Mouse (Mus musculus) midbrain, embryonic 15.5 days (tissue): ENCODE data around the gene C330007P06Rik. TPM values are rescaled to one million over a fixed set of nuclear protein-coding genes. Genes with fewer than 3 reads are reported as not detected.

Source experiments
- ATAC-seq: fragments of 200-750 bp; cut with Nextera tagmentation; replicated peaks from 2 replicates; pipeline ENCODE4 v1.8.0; 2017; ENCODE audit warnings: moderate TSS enrichment
- H3K27ac ChIP-seq: fragments of 300-500 bp; sonication (generic); 2 replicates; pipeline ENCODE4 v1.5.1; 2015; ENCODE audit warnings: mild to moderate bottlenecking, inconsistent platforms
- H3K27me3 ChIP-seq: fragments of 300-500 bp; sonication (generic); replicated peaks from 2 replicates; pipeline ENCODE4 v1.6.1; 2015; ENCODE audit warnings: inconsistent platforms
- H3K36me3 ChIP-seq: fragments of 300-500 bp; sonication (generic); replicated peaks from 2 replicates; pipeline ENCODE4 v1.6.1; 2015; ENCODE audit warnings: inconsistent platforms
- H3K4me1 ChIP-seq: fragments of 300-500 bp; sonication (generic); 2 replicates; pipeline ENCODE4 v1.6.1; 2015; ENCODE audit warnings: inconsistent platforms
- H3K4me2 ChIP-seq: fragments of 300-500 bp; sonication (generic); 2 replicates; pipeline ENCODE4 v1.6.1; 2015; ENCODE audit warnings: inconsistent platforms, mild to moderate bottlenecking, moderate library complexity
- H3K4me3 ChIP-seq: fragments of 300-500 bp; sonication (generic); 2 replicates; pipeline ENCODE4 v1.5.1; 2015; ENCODE audit warnings: mild to moderate bottlenecking, inconsistent platforms
- H3K9ac ChIP-seq: fragments of 300-500 bp; sonication (generic); 2 replicates; pipeline ENCODE4 v1.6.1; 2015; ENCODE audit warnings: mild to moderate bottlenecking, inconsistent platforms
- H3K9me3 ChIP-seq: fragments of 300-500 bp; sonication (generic); 2 replicates; pipeline ENCODE4 v1.6.1; 2016; ENCODE audit warnings: inconsistent platforms
- WGBS: fragments of 180-500 bp; shearing (Covaris S2); methylation state at CpG from one replicate; pipeline ENCODE4 v1.1.7; 2015; ENCODE audit warnings: mixed read lengths; 5-methylcytosine and 5-hydroxymethylcytosine counted together
- polyA plus RNA-seq: library from polyadenylated mRNA; unstranded; fragments of >200 nt; fragmentation: Nextera tagmentation; extraction: Ambion mirVana; gene quantifications from 2 replicates; pipeline ENCODE4 v1.2.1, GENCODE M21; 2015

The C330007P06Rik gene
- polyA plus RNA-seq, 1 experiment from 2014 or later = 18.5 TPM

GRCm38 (mm10) chrX:36777694-36778093 is 96.2 kb downstream of the C330007P06Rik start:
- Histone ChIP-seq H3K4me3 (no peak overlapping the region), H3K9ac (no peak overlapping the region), H3K9me3 (no peaks in the 10 kb centered on the region), H3K27ac (no peak overlapping the region), H3K4me2 (no peak overlapping the region), H3K36me3 (no peaks in the 10 kb centered on the region), H3K4me1 (no peaks in the 10 kb centered on the region), H3K27me3 (no peaks in the 10 kb centered on the region)
- ATAC-seq = no peak
- 74% methylated on average over 4 of the region's 4 CpGs for WGBS

DNA sequence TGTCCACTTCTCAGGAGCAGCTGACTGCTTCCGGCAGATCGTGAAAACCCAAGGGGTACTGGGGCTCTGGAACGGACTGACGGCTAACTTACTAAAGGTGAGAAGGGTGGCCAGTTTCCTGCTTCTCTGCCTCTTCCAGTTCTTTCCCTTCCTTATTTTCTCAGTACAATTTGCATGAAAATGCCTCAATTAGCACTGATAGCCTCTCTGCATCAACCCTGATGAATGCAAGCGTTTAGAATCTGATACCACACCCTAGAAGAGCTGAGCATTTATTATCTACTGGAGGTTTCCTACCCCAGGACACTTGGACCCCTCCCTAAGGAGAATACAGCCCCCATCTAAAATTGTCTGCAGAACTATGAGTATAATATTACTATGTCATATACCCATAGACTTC is 98.4 kb downstream of the C330007P06Rik start:
- H3K4me2 ChIP-seq = no peak overlapping the region
- no peak overlapping the region for H3K4me3 ChIP-seq
- H3K27ac ChIP-seq = no peak overlapping the region
- no peaks in the 10 kb centered on the region for H3K36me3 ChIP-seq
- no peaks in the 10 kb centered on the region for H3K4me1 ChIP-seq
- no peak overlapping the region for H3K9ac ChIP-seq
- no peaks in the 10 kb centered on the region for H3K9me3 ChIP-seq
- no peak for ATAC-seq
- WGBS = 83% methylated on average over 5 of the region's 5 CpGs
- H3K27me3 ChIP-seq = no peaks in the 10 kb centered on the region

Other genes with a start within 250 kb of the C330007P06Rik start
- gene Akap17b, start 228.7 kb downstream of the C330007P06Rik start, polyA plus RNA-seq = 6.0 and 6.1 TPM in 2 replicates
- gene Slc25a43, start 130.5 kb downstream of the C330007P06Rik start, polyA plus RNA-seq = 0.70 and 0.99 TPM in 2 replicates
- 441 and 470 TPM in 2 replicates for gene Slc25a5, start 78.5 kb downstream of the C330007P06Rik start, polyA plus RNA-seq
- gene Ube2a, start 211 bp downstream of the C330007P06Rik start, polyA plus RNA-seq = 104 and 110 TPM in 2 replicates
- gene Nkrf, start 28.8 kb upstream of the C330007P06Rik start, polyA plus RNA-seq = 16.7 TPM in 2 replicates
- gene Sept6, start 117.7 kb upstream of the C330007P06Rik start, polyA plus RNA-seq = 76.1 and 77.6 TPM in 2 replicates
- gene Sowahd, start 174.7 kb upstream of the C330007P06Rik start, polyA plus RNA-seq = not detected in 2 replicates
- 228 and 240 TPM in 2 replicates for gene Rpl39, start 211.3 kb upstream of the C330007P06Rik start, polyA plus RNA-seq
- gene Upf3b, start 236.2 kb upstream of the C330007P06Rik start, polyA plus RNA-seq = 33.0 and 36.2 TPM in 2 replicates